Mouse (Mus musculus): ENCODE data around the gene Adrm1. TPM values are rescaled to one million over a fixed set of nuclear protein-coding genes. Genes with fewer than 3 reads are reported as not detected.

Gene Adrm1
- total RNA-seq, 1 experiment, result 196 TPM

DNA sequence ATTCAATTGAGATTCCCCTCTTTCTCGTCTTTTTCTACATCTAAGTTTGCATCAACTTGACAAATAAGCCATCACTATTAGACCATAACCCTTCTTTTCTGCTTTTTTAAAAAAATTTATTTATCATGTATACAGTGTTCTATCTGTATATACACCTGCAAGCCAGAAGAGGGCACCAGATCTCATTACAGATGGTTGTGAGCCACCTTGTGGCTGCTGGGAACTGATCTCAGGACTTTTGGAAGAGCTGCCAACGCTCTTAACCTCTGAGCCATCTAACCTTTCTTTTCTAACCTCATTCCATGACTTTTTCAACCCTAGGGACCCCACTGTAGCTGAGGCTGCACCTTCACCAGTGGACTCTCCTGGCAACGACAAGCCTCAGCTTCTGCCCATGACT lies 41.0 kb downstream of the Adrm1 start:
- no peaks in the 10 kb centered on the region for H3K9me3 ChIP-seq (ENCODE audit: control insufficient read depth, insufficient read depth, low read depth, low read length)
- H3K4me3 ChIP-seq (ENCODE audit: insufficient read depth in 1 of 2, low read depth in 1 of 2, low read length in 2 of 2, poor library complexity in 1 of 2, severe bottlenecking in 1 of 2), result no peak overlapping the region
- no peak overlapping the region for H3K9ac ChIP-seq (ENCODE audit: insufficient read depth, low read depth, low read length, poor library complexity, severe bottlenecking)
- peaks cover 31% of the 10 kb centered on the region for H3K36me3 ChIP-seq (ENCODE audit: control insufficient read depth, insufficient read depth, low read length, poor library complexity, severe bottlenecking)
- no peak for TF ChIP-seq MAFK (IDR thresholded peaks at IDR 0.05; ENCODE audit: insufficient read depth, low read depth, low read length)
- TF ChIP-seq ZNF384 (IDR thresholded peaks at IDR 0.05; ENCODE audit: low read depth, low read length), result 0 out of 2 replicates have a peak, but pooled peaks have one; percentile 23
- H3K4me1 ChIP-seq (ENCODE audit: control insufficient read depth in 2 of 2, insufficient read depth in 2 of 2, low read length in 2 of 2, poor library complexity in 1 of 2), result peaks cover 0 to 25% of the 10 kb centered on the region in 2 experiments; a peak in 2 of 4 replicates
- no peak for DNase-seq (ENCODE audit: low read depth, low spot score)
- no peak overlapping the region for H3K27ac ChIP-seq (ENCODE audit: insufficient read depth, low read depth, low read length, poor library complexity, severe bottlenecking)
- in situ Hi-C loops (cut with MboI; ENCODE audit: low sequenced_read_pairs in 2 of 2, unreplicated experiment in 2 of 2), result no loop called here

- no peak overlapping the region for H3K4me3 ChIP-seq (ENCODE audit: insufficient read depth in 1 of 2, low read depth in 1 of 2, low read length in 2 of 2, poor library complexity in 1 of 2, severe bottlenecking in 1 of 2)
- H3K4me1 ChIP-seq (ENCODE audit: control insufficient read depth in 2 of 2, insufficient read depth in 2 of 2, low read length in 2 of 2, poor library complexity in 1 of 2), result peaks cover 0 to 39% of the 10 kb centered on the region in 2 experiments; a peak in 2 of 4 replicates
- DNase-seq (ENCODE audit: low read depth, low spot score), result no peak
- no peak overlapping the region for H3K9ac ChIP-seq (ENCODE audit: insufficient read depth, low read depth, low read length, poor library complexity, severe bottlenecking)
- H3K9me3 ChIP-seq (ENCODE audit: control insufficient read depth, insufficient read depth, low read depth, low read length), result no peaks in the 10 kb centered on the region
- H3K36me3 ChIP-seq (ENCODE audit: control insufficient read depth, insufficient read depth, low read length, poor library complexity, severe bottlenecking), result peaks cover 38% of the 10 kb centered on the region; the same call in 1 of the 2 replicates
- TF ChIP-seq ZNF384 (IDR thresholded peaks at IDR 0.05; ENCODE audit: low read depth, low read length) (no peak), CHD2 (IDR thresholded peaks at IDR 0.05; ENCODE audit: low read depth, low read length) (no peak), ZC3H11A (IDR thresholded peaks at IDR 0.05; ENCODE audit: borderline replicate concordance, low read depth, low read length) (no peak), HCFC1 (IDR thresholded peaks at IDR 0.05; ENCODE audit: borderline replicate concordance, insufficient read depth, low read length) (no peak), MAFK (IDR thresholded peaks at IDR 0.05; ENCODE audit: insufficient read depth, low read depth, low read length) (no peak)
- in situ Hi-C loops (cut with MboI; ENCODE audit: low sequenced_read_pairs in 2 of 2, unreplicated experiment in 2 of 2), result no loop called here
- 0 out of 2 replicates have a peak overlapping the region, but pooled peaks have one; percentile 0 for H3K27ac ChIP-seq (ENCODE audit: insufficient read depth, low read depth, low read length, poor library complexity, severe bottlenecking)
Measured at GRCm38 (mm10) chr2:180214352-180214978, 43.2 kb downstream of the Adrm1 start.

DNA sequence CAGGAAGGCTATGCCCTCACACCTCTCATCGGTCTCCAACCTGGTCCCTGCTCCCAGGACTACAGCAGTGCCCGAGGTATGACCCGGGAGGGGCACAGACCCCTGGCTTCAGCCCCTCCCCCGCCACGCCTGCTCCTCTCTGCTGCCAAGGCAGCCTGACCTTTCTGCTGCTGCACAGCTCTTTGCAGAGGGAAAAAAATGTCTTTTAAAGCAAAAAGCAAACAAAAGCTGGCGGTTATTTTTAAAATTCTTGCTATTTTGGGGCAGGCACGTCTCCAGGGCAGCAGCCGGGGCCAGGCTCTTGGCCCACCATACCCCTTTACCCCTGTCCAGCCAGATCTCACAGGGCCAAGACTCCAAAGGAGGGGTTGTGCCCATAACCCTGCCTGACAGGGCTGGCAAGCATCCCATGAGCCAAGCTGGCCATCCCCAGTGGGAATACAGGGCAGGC lies 43.8 kb downstream of the Adrm1 start:
- Histone ChIP-seq H3K9me3 (ENCODE audit: control insufficient read depth, insufficient read depth, low read depth, low read length) (no peaks in the 10 kb centered on the region), H3K36me3 (ENCODE audit: control insufficient read depth, insufficient read depth, low read length, poor library complexity, severe bottlenecking) (peaks cover 44% of the 10 kb centered on the region; the same call in 1 of the 2 replicates), H3K4me3 (ENCODE audit: insufficient read depth in 1 of 2, low read depth in 1 of 2, low read length in 2 of 2, poor library complexity in 1 of 2, severe bottlenecking in 1 of 2) (no peak overlapping the region), H3K9ac (ENCODE audit: insufficient read depth, low read depth, low read length, poor library complexity, severe bottlenecking) (no peak overlapping the region), H3K27ac (ENCODE audit: insufficient read depth, low read depth, low read length, poor library complexity, severe bottlenecking) (no peak overlapping the region), H3K4me1 (ENCODE audit: control insufficient read depth in 2 of 2, insufficient read depth in 2 of 2, low read length in 2 of 2, poor library complexity in 1 of 2) (peaks cover 0 to 45% of the 10 kb centered on the region in 2 experiments; a peak in 2 of 4 replicates)
- in situ Hi-C loops (cut with MboI; ENCODE audit: low sequenced_read_pairs in 2 of 2, unreplicated experiment in 2 of 2), result no loop called here
- DNase-seq (ENCODE audit: low read depth, low spot score), result no peak
- TF ChIP-seq ZC3H11A (IDR thresholded peaks at IDR 0.05; ENCODE audit: borderline replicate concordance, low read depth, low read length) (no peak), ZNF384 (IDR thresholded peaks at IDR 0.05; ENCODE audit: low read depth, low read length) (no peak), MAFK (IDR thresholded peaks at IDR 0.05; ENCODE audit: insufficient read depth, low read depth, low read length) (no peak), CHD2 (IDR thresholded peaks at IDR 0.05; ENCODE audit: low read depth, low read length) (no peak), HCFC1 (IDR thresholded peaks at IDR 0.05; ENCODE audit: borderline replicate concordance, insufficient read depth, low read length) (no peak)

- no peak overlapping the region for H3K27ac ChIP-seq (ENCODE audit: insufficient read depth, low read depth, low read length, poor library complexity, severe bottlenecking)
- no peak for TF ChIP-seq HCFC1 (IDR thresholded peaks at IDR 0.05; ENCODE audit: borderline replicate concordance, insufficient read depth, low read length)
- TF ChIP-seq CHD2 (IDR thresholded peaks at IDR 0.05; ENCODE audit: low read depth, low read length), result no peak
- no peak for TF ChIP-seq MAFK (IDR thresholded peaks at IDR 0.05; ENCODE audit: insufficient read depth, low read depth, low read length)
- no peak for TF ChIP-seq ZNF384 (IDR thresholded peaks at IDR 0.05; ENCODE audit: low read depth, low read length)
- no peak overlapping the region for H3K9ac ChIP-seq (ENCODE audit: insufficient read depth, low read depth, low read length, poor library complexity, severe bottlenecking)
- no peak for DNase-seq (ENCODE audit: low read depth, low spot score)
- H3K36me3 ChIP-seq (ENCODE audit: control insufficient read depth, insufficient read depth, low read length, poor library complexity, severe bottlenecking), result peaks cover 50% of the 10 kb centered on the region; the same call in 1 of the 2 replicates
- in situ Hi-C loops (cut with MboI; ENCODE audit: low sequenced_read_pairs in 2 of 2, unreplicated experiment in 2 of 2), result no loop called here
- H3K4me1 ChIP-seq (ENCODE audit: control insufficient read depth in 2 of 2, insufficient read depth in 2 of 2, low read length in 2 of 2, poor library complexity in 1 of 2), result peaks cover 2 to 52% of the 10 kb centered on the region in 2 experiments; a peak in 3 of 4 replicates
- H3K9me3 ChIP-seq (ENCODE audit: control insufficient read depth, insufficient read depth, low read depth, low read length), result no peaks in the 10 kb centered on the region
- no peak overlapping the region for H3K4me3 ChIP-seq (ENCODE audit: insufficient read depth in 1 of 2, low read depth in 1 of 2, low read length in 2 of 2, poor library complexity in 1 of 2, severe bottlenecking in 1 of 2)
Measured at GRCm38 (mm10) chr2:180215951-180216350, 44.7 kb downstream of the Adrm1 start.
